Mouse (Mus musculus) neural tube, embryonic 14.5 days (tissue): ENCODE data around the gene Fam207a. TPM values are rescaled to one million over a fixed set of nuclear protein-coding genes. Genes with fewer than 3 reads are reported as not detected.

Experiments used
- ATAC-seq: fragments of 200-750 bp; cut with Nextera tagmentation; 2 replicates; pipeline ENCODE4 v1.8.0; 2017; ENCODE audit warnings: low read depth, mild to moderate bottlenecking, moderate TSS enrichment, moderate library complexity
- H3K27ac ChIP-seq: fragments of 300-500 bp; sonication (generic); 2 replicates; pipeline ENCODE4 v1.5.1; 2014; ENCODE audit warnings: low read depth, mild to moderate bottlenecking, control low read depth, low read length, moderate library complexity, mixed read lengths
- H3K27me3 ChIP-seq: fragments of 300-500 bp; sonication (generic); 2 replicates; pipeline ENCODE4 v1.6.1; 2014; ENCODE audit warnings: low read length; ENCODE audit not compliant: control insufficient read depth, insufficient read depth
- H3K36me3 ChIP-seq: fragments of 300-500 bp; sonication (generic); 2 replicates; pipeline ENCODE4 v1.6.1; 2014; ENCODE audit warnings: low read length, mixed read lengths; ENCODE audit not compliant: control insufficient read depth, insufficient read depth
- H3K4me1 ChIP-seq: fragments of 300-500 bp; sonication (generic); 2 replicates; pipeline ENCODE4 v1.6.1; 2014; ENCODE audit warnings: low read length; ENCODE audit not compliant: control insufficient read depth, insufficient read depth
- H3K4me2 ChIP-seq: fragments of 300-500 bp; sonication (generic); 2 replicates; pipeline ENCODE4 v1.6.1; 2014; ENCODE audit warnings: mild to moderate bottlenecking, low read depth, low read length, control low read depth
- H3K4me3 ChIP-seq: fragments of 300-500 bp; sonication (generic); 2 replicates; pipeline ENCODE4 v1.5.1; 2014; ENCODE audit warnings: low read depth, low read length, control low read depth, mixed read lengths
- H3K9ac ChIP-seq: fragments of 300-500 bp; sonication (generic); replicated peaks from 2 replicates; pipeline ENCODE4 v1.6.1; 2014; ENCODE audit warnings: low read depth, mild to moderate bottlenecking, control low read depth, low read length, mixed read lengths
- H3K9me3 ChIP-seq: fragments of 300-500 bp; sonication (generic); 2 replicates; pipeline ENCODE4 v1.6.1; 2016; ENCODE audit warnings: low read length; ENCODE audit not compliant: control insufficient read depth
- WGBS: fragments of 180-500 bp; shearing (Covaris S2); extraction: QIAGEN DNeasy Blood & Tissue Kit; methylation state at CpG from one replicate; pipeline ENCODE4 v1.1.7; 2014; 5-methylcytosine and 5-hydroxymethylcytosine counted together
- polyA plus RNA-seq: library from polyadenylated mRNA; unstranded; fragments of >200 nt; fragmentation: Nextera tagmentation; extraction: Ambion mirVana; gene quantifications from 2 replicates; pipeline ENCODE4 v1.2.1, GENCODE M21; 2014

The Fam207a gene
- polyA plus RNA-seq, 1 experiment from 2014 or later: 39.8 TPM

DNA sequence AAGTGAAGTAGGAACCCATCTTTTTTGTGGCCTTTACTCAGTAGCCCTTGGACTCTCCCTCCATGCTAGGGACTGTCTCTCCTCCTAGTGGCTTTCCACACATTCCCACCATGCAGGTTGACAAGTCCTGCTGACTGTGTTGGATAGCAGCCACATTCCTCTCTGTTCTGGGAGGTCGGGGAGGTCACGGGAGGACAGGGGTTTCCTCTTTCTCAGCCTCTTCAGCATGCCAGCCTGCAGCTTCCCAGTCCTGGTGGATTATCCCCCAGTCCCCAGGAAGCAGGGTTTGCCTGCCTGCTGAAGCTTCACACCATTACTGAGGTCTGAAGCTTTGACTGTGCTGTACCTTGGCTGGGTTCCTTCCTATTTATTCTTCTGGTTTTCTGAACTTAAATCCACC is 67.8 kb downstream of the Fam207a start:
- Histone ChIP-seq H3K9ac (no peak overlapping the region), H3K4me3 (no peak overlapping the region), H3K36me3 (no peaks in the 10 kb centered on the region), H3K27ac (no peak overlapping the region), H3K9me3 (no peaks in the 10 kb centered on the region), H3K4me1 (no peaks in the 10 kb centered on the region), H3K27me3 (no peaks in the 10 kb centered on the region), H3K4me2 (no peak overlapping the region)
- 37% methylated on average over 2 of the region's 2 CpGs for WGBS
- ATAC-seq: no peak

DNA sequence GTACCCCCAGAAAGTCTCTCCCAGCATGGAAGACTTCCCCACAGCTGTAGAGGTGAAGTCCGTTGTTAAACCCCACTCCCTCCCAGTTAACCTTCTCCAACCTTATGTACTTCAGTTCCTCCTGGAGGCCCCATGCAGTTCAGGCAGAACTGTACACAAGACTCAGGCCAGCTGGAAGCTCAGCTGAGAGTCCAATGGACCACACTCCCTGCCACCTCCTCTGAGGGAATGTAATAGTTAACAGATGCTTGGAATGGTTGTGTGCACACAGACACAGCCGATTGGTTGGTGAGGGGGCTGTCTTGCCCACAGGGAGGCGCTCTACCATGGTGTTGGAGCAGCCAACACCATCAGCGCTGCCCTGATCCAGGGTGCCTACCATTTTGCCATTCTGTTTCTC is 73.3 kb downstream of the Fam207a start:
- no peaks in the 10 kb centered on the region for H3K27me3 ChIP-seq
- H3K27ac ChIP-seq: no peak overlapping the region
- H3K4me2 ChIP-seq: no peak overlapping the region
- H3K4me3 ChIP-seq: no peak overlapping the region
- ATAC-seq: no peak
- H3K9me3 ChIP-seq: no peaks in the 10 kb centered on the region
- WGBS: 89% methylated on average over 4 of the region's 4 CpGs
- H3K36me3 ChIP-seq: no peaks in the 10 kb centered on the region
- H3K4me1 ChIP-seq: no peaks in the 10 kb centered on the region
- H3K9ac ChIP-seq: no peak overlapping the region

DNA sequence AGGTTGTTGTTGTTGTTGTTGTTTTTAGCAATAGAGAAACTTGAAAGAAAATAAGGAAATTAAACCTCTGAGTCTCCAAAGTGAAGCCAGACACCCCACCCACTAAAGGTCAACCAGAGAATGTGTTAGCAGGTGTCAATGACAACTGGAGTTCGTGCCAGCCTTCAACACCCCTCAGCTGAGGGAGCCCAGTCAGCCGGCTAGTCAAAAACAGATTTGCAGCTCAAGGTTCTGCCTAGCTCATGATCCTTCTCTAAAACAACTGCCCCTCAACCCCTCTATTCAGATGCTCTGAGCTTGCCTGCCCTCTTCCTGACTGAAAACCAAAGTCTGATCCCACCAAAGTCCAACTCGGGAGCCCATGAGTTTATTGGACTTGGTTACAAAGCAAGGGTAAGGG is 73.8 kb downstream of the Fam207a start:
- WGBS: 83% methylated on average over 3 of the region's 3 CpGs
- Histone ChIP-seq H3K9me3 (no peaks in the 10 kb centered on the region), H3K4me1 (no peaks in the 10 kb centered on the region), H3K4me3 (no peak overlapping the region), H3K27me3 (no peaks in the 10 kb centered on the region), H3K27ac (no peak overlapping the region), H3K36me3 (no peaks in the 10 kb centered on the region), H3K4me2 (no peak overlapping the region), H3K9ac (no peak overlapping the region)
- ATAC-seq: no peak

DNA sequence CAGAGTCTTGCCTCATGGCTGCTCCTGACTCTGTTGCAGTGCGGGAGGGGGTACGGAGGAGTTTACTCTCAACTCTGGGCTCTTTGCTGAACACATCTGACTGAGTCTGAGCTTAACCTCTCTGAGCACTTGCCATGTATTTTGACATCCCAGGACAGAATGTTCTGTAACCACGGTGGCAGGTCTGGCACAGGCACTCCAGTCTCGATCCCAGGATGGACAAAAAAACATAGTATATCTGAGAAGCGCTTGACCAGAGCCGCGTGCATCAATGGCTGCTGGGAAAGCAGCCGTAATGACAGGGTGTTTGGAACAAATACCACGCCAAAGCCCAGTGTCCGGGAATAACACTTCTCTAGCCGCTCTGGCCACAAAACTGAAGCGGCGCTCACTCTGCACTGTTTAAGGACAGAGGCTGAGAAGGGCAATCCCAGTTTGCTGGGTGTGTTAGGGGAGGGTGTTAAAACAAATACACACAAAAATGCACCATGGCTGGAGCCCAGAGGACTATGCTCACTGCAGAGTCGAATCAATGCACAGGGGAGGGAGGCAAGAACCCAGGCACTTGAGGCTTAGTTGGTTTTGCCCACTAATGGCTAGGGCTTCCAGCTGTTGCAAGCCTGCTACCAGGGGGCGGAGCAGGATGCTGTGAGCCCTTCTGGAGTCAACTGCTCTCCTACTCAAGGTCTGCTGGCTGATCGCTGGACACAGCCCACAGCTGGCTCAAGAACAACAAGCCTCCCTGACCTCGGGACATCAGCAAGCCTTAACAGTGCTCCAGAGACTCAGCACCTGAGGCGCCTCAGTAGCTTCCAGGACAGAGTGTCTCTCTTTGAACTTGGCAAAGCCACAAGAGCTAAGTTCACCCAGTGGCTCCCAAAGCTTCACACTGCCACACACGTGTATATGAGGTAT is 74.5 kb downstream of the Fam207a start:
- Histone ChIP-seq H3K27ac (no peak overlapping the region), H3K9ac (no peak overlapping the region), H3K27me3 (no peaks in the 10 kb centered on the region), H3K9me3 (no peaks in the 10 kb centered on the region), H3K4me3 (no peak overlapping the region), H3K4me1 (no peaks in the 10 kb centered on the region), H3K36me3 (no peaks in the 10 kb centered on the region), H3K4me2 (no peak overlapping the region)
- ATAC-seq: no peak
- WGBS: 65% methylated on average over 19 of the region's 19 CpGs

DNA sequence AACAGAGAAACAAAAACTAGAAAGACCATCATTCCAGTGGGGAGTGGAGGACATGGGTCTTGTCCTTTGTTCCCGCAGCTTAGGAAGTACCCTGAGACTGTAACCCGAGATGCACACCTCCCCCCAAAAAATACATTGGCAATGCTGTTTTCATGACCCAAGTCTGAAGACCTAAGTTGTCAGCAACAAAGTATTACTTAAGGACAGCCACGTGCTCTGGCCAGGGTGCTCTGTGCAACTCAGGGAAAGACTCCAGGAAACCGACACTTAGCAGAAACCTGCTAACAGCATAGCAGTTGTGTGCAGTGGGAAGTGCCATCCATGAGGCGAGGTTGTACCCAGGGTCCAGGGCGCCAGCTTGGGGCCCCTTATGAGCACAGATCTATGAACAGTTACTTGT is 75.3 kb downstream of the Fam207a start:
- H3K4me1 ChIP-seq: no peaks in the 10 kb centered on the region
- no peaks in the 10 kb centered on the region for H3K27me3 ChIP-seq
- no peak overlapping the region for H3K4me2 ChIP-seq
- WGBS: 55% methylated on average over 6 of the region's 6 CpGs
- no peaks in the 10 kb centered on the region for H3K36me3 ChIP-seq
- ATAC-seq: no peak
- H3K9me3 ChIP-seq: no peaks in the 10 kb centered on the region
- no peak overlapping the region for H3K27ac ChIP-seq
- no peak overlapping the region for H3K4me3 ChIP-seq
- no peak overlapping the region for H3K9ac ChIP-seq

DNA sequence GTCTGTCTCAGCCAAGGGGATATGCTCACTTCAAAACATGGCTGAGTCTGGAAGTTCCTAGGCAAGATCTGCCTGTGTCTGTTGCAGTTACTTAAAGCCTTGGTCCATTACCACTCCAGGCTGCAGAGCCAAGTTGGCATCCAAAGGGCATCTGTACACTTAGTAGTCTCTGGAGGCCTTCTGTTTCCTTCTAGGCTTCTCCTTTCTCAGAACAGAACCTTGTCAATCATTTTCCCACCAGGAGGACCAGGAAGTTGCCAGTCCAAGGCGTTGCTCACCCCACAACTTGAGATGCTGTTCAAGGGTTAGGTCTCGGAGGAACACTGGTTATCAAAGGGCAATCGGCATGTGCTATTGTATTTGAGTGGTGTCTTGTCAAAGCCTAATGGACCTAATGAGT is 76.6 kb downstream of the Fam207a start:
- Histone ChIP-seq H3K27ac (no peak overlapping the region), H3K27me3 (no peaks in the 10 kb centered on the region), H3K4me1 (no peaks in the 10 kb centered on the region), H3K4me3 (no peak overlapping the region), H3K36me3 (no peaks in the 10 kb centered on the region), H3K4me2 (no peak overlapping the region), H3K9ac (no peak overlapping the region), H3K9me3 (no peaks in the 10 kb centered on the region)
- no peak for ATAC-seq
- 40% methylated on average over 3 of the region's 3 CpGs for WGBS

DNA sequence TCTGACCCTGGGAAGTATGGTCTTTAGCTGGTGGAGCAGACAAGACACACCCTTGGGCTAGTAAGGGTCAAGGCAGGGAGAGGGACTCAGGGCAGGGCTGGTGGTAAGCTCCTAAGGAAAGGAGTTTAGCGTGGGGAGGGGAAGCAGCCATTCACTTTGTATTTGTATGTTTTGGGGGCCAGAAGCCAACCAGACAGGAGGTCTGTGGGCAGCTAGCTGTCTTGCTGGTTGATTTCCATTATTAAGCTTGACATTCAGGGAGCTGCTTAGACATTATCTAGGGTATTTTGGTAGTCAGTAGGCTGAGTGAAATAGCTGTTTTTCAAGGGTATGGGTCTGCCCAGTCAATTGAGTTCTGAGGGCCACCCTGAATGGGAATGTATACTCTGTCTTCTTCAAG is 77.6 kb downstream of the Fam207a start:
- ATAC-seq: no peak
- no peak overlapping the region for H3K4me3 ChIP-seq

More for the DNA sequence above, 77.6 kb downstream of the Fam207a start:
- H3K4me1 ChIP-seq: no peaks in the 10 kb centered on the region
- no peaks in the 10 kb centered on the region for H3K27me3 ChIP-seq
- no peaks in the 10 kb centered on the region for H3K9me3 ChIP-seq
- H3K36me3 ChIP-seq: no peaks in the 10 kb centered on the region
- H3K9ac ChIP-seq: no peak overlapping the region
- no peak overlapping the region for H3K27ac ChIP-seq
- H3K4me2 ChIP-seq: no peak overlapping the region
- 82% methylated on average over 1 of the region's 1 CpGs for WGBS

Other genes starting within 250 kb of the Fam207a start
- gene Adarb1, start 97.5 kb downstream of the Fam207a start, polyA plus RNA-seq: 15.5 and 19.5 TPM in 2 replicates
- 0.44 and 1.2 TPM in 2 replicates for gene Itgb2, start 14.5 kb upstream of the Fam207a start, polyA plus RNA-seq
- 64.2 and 82.6 TPM in 2 replicates for gene Pttg1ip, start 65.9 kb upstream of the Fam207a start, polyA plus RNA-seq
- gene Sumo3, start 90.3 kb upstream of the Fam207a start, polyA plus RNA-seq: 214 and 240 TPM in 2 replicates
- gene Gm49325, start 90.4 kb upstream of the Fam207a start, polyA plus RNA-seq: 2.7 TPM in 1 of 2 replicates, not detected in the other
- 44.0 and 57.3 TPM in 2 replicates for gene Ube2g2, start 106.5 kb upstream of the Fam207a start, polyA plus RNA-seq
- gene Tspear, start 170.8 kb upstream of the Fam207a start, polyA plus RNA-seq: 1.4 and 1.5 TPM in 2 replicates
- not detected in 2 replicates for gene Gm19402, start 175.0 kb upstream of the Fam207a start, polyA plus RNA-seq
- gene Gm9508, start 181.4 kb upstream of the Fam207a start, polyA plus RNA-seq: not detected in 2 replicates
- gene Gm10272, start 190.8 kb upstream of the Fam207a start, polyA plus RNA-seq: not detected in 2 replicates
- not detected in 2 replicates for gene Gm10024, start 195.7 kb upstream of the Fam207a start, polyA plus RNA-seq
- not detected in 2 replicates for gene Gm10142, start 200.0 kb upstream of the Fam207a start, polyA plus RNA-seq
- gene Krtap12-1, start 204.8 kb upstream of the Fam207a start, polyA plus RNA-seq: not detected in 2 replicates
- gene Gm10100, start 210.7 kb upstream of the Fam207a start, polyA plus RNA-seq: not detected in 2 replicates
- not detected in 2 replicates for gene Gm18596, start 226.9 kb upstream of the Fam207a start, polyA plus RNA-seq
- not detected in 2 replicates for gene Gm9736, start 235.6 kb upstream of the Fam207a start, polyA plus RNA-seq
- gene Gm3233, start 243.9 kb upstream of the Fam207a start, polyA plus RNA-seq: not detected in 2 replicates